Mouse (Mus musculus): ENCODE results near the gene Rgp1. TPM values are rescaled to one million over a fixed set of nuclear protein-coding genes. Genes with fewer than 3 reads are reported as not detected.

The Rgp1 gene
- polyA plus RNA-seq, 1 experiment from 2014 or later, result 31.9 TPM

GRCm38 (mm10) chr4:43636751-43637150, 58.2 kb downstream of the Rgp1 start:
- Histone ChIP-seq H3K27ac (ENCODE audit: low read depth) (no peak overlapping the region), H3K27me3 (ENCODE audit: insufficient read depth, low read length) (peaks cover 7% of the 10 kb centered on the region), H3K4me2 (no peak overlapping the region), H3K9ac (no peak overlapping the region), H3K4me1 (ENCODE audit: insufficient read depth) (0 out of 2 replicates have a peak, but pooled peaks cover 7% of the 10 kb centered on the region), H3K36me3 (ENCODE audit: insufficient read depth) (no peaks in the 10 kb centered on the region), H3K4me3 (ENCODE audit: low read depth, low read length) (no peak overlapping the region), H3K9me3 (ENCODE audit: low read depth, low read length) (no peaks in the 10 kb centered on the region)
- ATAC-seq (ENCODE audit: insufficient read depth), result no peak
- WGBS, result 67% methylated on average over 6 of the region's 6 CpGs
- DNase-seq, result no peak
- TF ChIP-seq CTCF (IDR thresholded peaks at IDR 0.05; ENCODE audit: low read depth), result no peak

Small RNAs within 50 kb of the gene (microRNA-seq; reads per million reads assigned to microRNA genes)
- not detected for gene Gm25262 (ENCODE audit: borderline number of aligned reads)

Other genes starting within 250 kb of the Rgp1 start
- gene Rusc2, start 196.7 kb upstream of the Rgp1 start, polyA plus RNA-seq (2014; fragmentation: Nextera tagmentation; extraction: Ambion mirVana), result 5.0 and 5.8 TPM in 2 replicates
- 0.32 and 0.34 TPM in 2 replicates for gene Fam166b, start 149.6 kb upstream of the Rgp1 start, polyA plus RNA-seq (2014; fragmentation: Nextera tagmentation; extraction: Ambion mirVana)
- 12.6 and 15.9 TPM in 2 replicates for gene Tesk1, start 136.8 kb upstream of the Rgp1 start, polyA plus RNA-seq (2014; fragmentation: Nextera tagmentation; extraction: Ambion mirVana)
- 3.2 TPM in 2 replicates for gene Cd72, start 124.1 kb upstream of the Rgp1 start, polyA plus RNA-seq (2014; fragmentation: Nextera tagmentation; extraction: Ambion mirVana)
- gene Sit1, start 95.0 kb upstream of the Rgp1 start, polyA plus RNA-seq (2014; fragmentation: Nextera tagmentation; extraction: Ambion mirVana), result not detected in 2 replicates
- gene Ccdc107, start 85.8 kb upstream of the Rgp1 start, polyA plus RNA-seq (2014; fragmentation: Nextera tagmentation; extraction: Ambion mirVana), result 61.4 and 70.8 TPM in 2 replicates
- gene Arhgef39, start 79.0 kb upstream of the Rgp1 start, polyA plus RNA-seq (2014; fragmentation: Nextera tagmentation; extraction: Ambion mirVana), result 42.5 and 51.8 TPM in 2 replicates
- gene Car9, start 71.7 kb upstream of the Rgp1 start, polyA plus RNA-seq (2014; fragmentation: Nextera tagmentation; extraction: Ambion mirVana), result 3.7 and 4.5 TPM in 2 replicates
- 185 and 194 TPM in 2 replicates for gene Tpm2, start 55.0 kb upstream of the Rgp1 start, polyA plus RNA-seq (2014; fragmentation: Nextera tagmentation; extraction: Ambion mirVana)
- 47.2 and 52.8 TPM in 2 replicates for gene Creb3, start 16.4 kb upstream of the Rgp1 start, polyA plus RNA-seq (2014; fragmentation: Nextera tagmentation; extraction: Ambion mirVana)
- gene Tln1, start 16.0 kb upstream of the Rgp1 start, polyA plus RNA-seq (2014; fragmentation: Nextera tagmentation; extraction: Ambion mirVana), result 84.9 and 93.8 TPM in 2 replicates
- 18.6 and 19.3 TPM in 2 replicates for gene Gba2, start 158 bp downstream of the Rgp1 start, polyA plus RNA-seq (2014; fragmentation: Nextera tagmentation; extraction: Ambion mirVana)
- not detected in 2 replicates for gene Msmp, start 5.8 kb downstream of the Rgp1 start, polyA plus RNA-seq (2014; fragmentation: Nextera tagmentation; extraction: Ambion mirVana)
- gene Npr2, start 53.2 kb downstream of the Rgp1 start, polyA plus RNA-seq (2014; fragmentation: Nextera tagmentation; extraction: Ambion mirVana), result 11.2 and 13.7 TPM in 2 replicates
- gene Spag8, start 74.9 kb downstream of the Rgp1 start, polyA plus RNA-seq (2014; fragmentation: Nextera tagmentation; extraction: Ambion mirVana), result 0.68 and 1.6 TPM in 2 replicates
- 84.0 and 97.7 TPM in 2 replicates for gene Hint2, start 77.8 kb downstream of the Rgp1 start, polyA plus RNA-seq (2014; fragmentation: Nextera tagmentation; extraction: Ambion mirVana)
- gene Tmem8b, start 90.3 kb downstream of the Rgp1 start, polyA plus RNA-seq (2014; fragmentation: Nextera tagmentation; extraction: Ambion mirVana), result 2.8 and 3.5 TPM in 2 replicates
- gene Fam221b, start 90.4 kb downstream of the Rgp1 start, polyA plus RNA-seq (2014; fragmentation: Nextera tagmentation; extraction: Ambion mirVana), result 3.2 and 3.4 TPM in 2 replicates
- not detected in 2 replicates for gene Olfr70, start 122.1 kb downstream of the Rgp1 start, polyA plus RNA-seq (2014; fragmentation: Nextera tagmentation; extraction: Ambion mirVana)
- gene Olfr71, start 131.5 kb downstream of the Rgp1 start, polyA plus RNA-seq (2014; fragmentation: Nextera tagmentation; extraction: Ambion mirVana), result not detected in 2 replicates
- 0.58 and 0.93 TPM in 2 replicates for gene Hrct1, start 148.5 kb downstream of the Rgp1 start, polyA plus RNA-seq (2014; fragmentation: Nextera tagmentation; extraction: Ambion mirVana)
- gene Spaar, start 151.3 kb downstream of the Rgp1 start, polyA plus RNA-seq (2014; fragmentation: Nextera tagmentation; extraction: Ambion mirVana), result 0.28 and 0.38 TPM in 2 replicates
- not detected in 2 replicates for gene Olfr159, start 192.3 kb downstream of the Rgp1 start, polyA plus RNA-seq (2014; fragmentation: Nextera tagmentation; extraction: Ambion mirVana)
- not detected in 2 replicates for gene Olfr156, start 245.2 kb downstream of the Rgp1 start, polyA plus RNA-seq (2014; fragmentation: Nextera tagmentation; extraction: Ambion mirVana)